Mouse (Mus musculus): ENCODE measurements around the gene Plekhj1. TPM values are rescaled to one million over a fixed set of nuclear protein-coding genes. Genes with fewer than 3 reads are reported as not detected.
"Not testable (repeated sequence)": the region's sequence is repeated elsewhere in the genome, so short reads cannot be mapped to it uniquely, and the experiment has no call there.

Plekhj1 gene
- polyA plus RNA-seq, 1 experiment from 2014 or later = 142 TPM

DNA sequence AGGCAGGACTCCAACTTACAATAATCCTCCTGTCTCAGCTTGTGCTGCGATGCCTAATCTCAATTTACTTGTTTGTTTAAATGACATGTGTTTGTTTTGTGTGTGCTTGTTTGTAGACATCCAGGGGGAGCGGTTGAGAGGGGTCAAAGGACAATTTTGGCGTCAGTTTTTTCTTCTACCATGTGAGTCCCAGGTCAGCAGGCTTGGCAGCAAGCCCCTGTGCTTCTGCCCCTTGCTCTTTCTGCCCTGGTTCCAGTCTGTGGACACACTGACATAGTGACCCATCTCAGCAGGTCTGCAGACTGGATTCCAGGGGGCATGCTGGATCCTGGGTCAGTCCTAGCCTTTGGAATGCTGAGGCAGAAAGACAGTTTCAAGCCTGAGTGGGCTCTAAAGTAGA, 21.0 kb upstream of the Plekhj1 start:
- 60% methylated on average over 3 of the region's 3 CpGs for WGBS
- H3K9ac ChIP-seq (ENCODE audit: low read depth, low read length) = no peak overlapping the region
- no peaks in the 10 kb centered on the region for H3K27me3 ChIP-seq (ENCODE audit: control insufficient read depth, insufficient read depth, low read length)
- H3K9me3 ChIP-seq (ENCODE audit: control insufficient read depth, low read length) = no peaks in the 10 kb centered on the region
- no peak overlapping the region for H3K4me2 ChIP-seq (replicated peaks; ENCODE audit: low read depth, low read length)
- ATAC-seq (ENCODE audit: low FRiP score) (no peak), DNase-seq (ENCODE audit: low spot score) (no peak)
- no peak overlapping the region for H3K4me3 ChIP-seq (ENCODE audit: low read depth, low read length)
- H3K4me1 ChIP-seq (replicated peaks; ENCODE audit: control insufficient read depth, insufficient read depth, low read length) = no peaks in the 10 kb centered on the region
- no peak overlapping the region for H3K27ac ChIP-seq (ENCODE audit: low read depth, low read length)
- no peaks in the 10 kb centered on the region for H3K36me3 ChIP-seq (ENCODE audit: control insufficient read depth, insufficient read depth, low read length)

DNA sequence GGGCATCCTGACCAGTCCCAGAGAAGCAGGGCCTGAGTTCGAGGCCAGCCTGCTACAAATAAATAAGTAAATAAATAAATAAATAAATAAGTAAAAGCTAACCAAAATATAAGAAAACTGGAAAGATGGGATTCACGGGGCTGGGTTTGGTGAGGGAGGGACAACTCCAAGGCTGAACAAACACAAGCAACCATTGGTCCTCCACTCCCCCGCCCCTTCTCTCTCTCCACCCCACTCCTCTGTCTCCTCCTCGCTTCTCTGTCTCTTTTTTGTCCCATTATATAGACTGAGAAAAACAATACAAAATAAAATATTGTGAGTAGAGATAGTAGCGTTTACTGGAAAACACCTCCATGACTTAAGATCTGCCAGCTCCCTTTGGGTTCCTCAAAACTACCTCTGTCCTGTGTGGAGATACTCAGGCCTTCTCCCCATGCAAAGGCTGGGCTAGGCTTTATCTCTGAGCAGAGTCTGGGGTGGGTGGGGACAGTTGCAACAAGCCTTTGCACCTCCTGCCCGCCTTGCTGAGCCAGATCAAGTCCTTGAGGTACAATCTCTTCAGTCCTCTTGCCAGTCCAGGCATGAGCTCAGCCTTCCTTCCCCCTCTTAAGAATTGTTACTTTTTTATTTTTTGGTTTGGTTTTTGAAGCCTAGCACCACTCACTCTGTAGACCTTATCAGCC, 20.3 kb upstream of the Plekhj1 start:
- Histone ChIP-seq H3K4me1 (replicated peaks; ENCODE audit: control insufficient read depth, insufficient read depth, low read length) (no peaks in the 10 kb centered on the region), H3K4me3 (ENCODE audit: low read depth, low read length) (no peak overlapping the region), H3K9me3 (ENCODE audit: control insufficient read depth, low read length) (no peaks in the 10 kb centered on the region), H3K36me3 (ENCODE audit: control insufficient read depth, insufficient read depth, low read length) (no peaks in the 10 kb centered on the region), H3K27ac (ENCODE audit: low read depth, low read length) (no peak overlapping the region), H3K27me3 (ENCODE audit: control insufficient read depth, insufficient read depth, low read length) (no peaks in the 10 kb centered on the region), H3K9ac (ENCODE audit: low read depth, low read length) (no peak overlapping the region), H3K4me2 (replicated peaks; ENCODE audit: low read depth, low read length) (no peak overlapping the region)
- DNase-seq (ENCODE audit: low spot score) = no peak
- WGBS = 63% methylated on average over 6 of the region's 6 CpGs
- ATAC-seq (ENCODE audit: low FRiP score) = no peak

DNA sequence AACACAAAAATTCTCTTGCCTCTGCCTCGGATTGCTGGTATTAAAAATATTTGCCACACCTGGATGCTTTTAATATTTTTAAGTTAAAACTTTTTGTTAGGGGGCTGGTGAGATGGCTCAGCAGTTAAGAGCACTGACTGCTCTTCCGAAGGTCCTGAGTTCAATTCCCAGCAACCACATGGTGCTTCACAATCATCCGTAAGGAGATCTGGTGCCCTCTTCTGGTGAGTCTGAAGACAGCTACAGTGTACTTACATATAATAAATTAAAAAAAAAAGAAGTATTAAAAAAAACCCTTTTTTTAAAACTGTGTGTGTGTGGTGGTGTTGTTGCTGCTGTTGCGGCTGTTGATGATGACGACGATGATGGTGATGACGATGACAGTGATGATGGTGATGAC, 19.5 kb upstream of the Plekhj1 start:
- H3K4me2 ChIP-seq (replicated peaks; ENCODE audit: low read depth, low read length); H3K36me3 ChIP-seq (ENCODE audit: control insufficient read depth, insufficient read depth, low read length); H3K9ac ChIP-seq (ENCODE audit: low read depth, low read length); DNase-seq (ENCODE audit: low spot score); H3K4me3 ChIP-seq (ENCODE audit: low read depth, low read length); H3K27me3 ChIP-seq (ENCODE audit: control insufficient read depth, insufficient read depth, low read length); ATAC-seq (ENCODE audit: low FRiP score); H3K9me3 ChIP-seq (ENCODE audit: control insufficient read depth, low read length); H3K27ac ChIP-seq (ENCODE audit: low read depth, low read length); H3K4me1 ChIP-seq (replicated peaks; ENCODE audit: control insufficient read depth, insufficient read depth, low read length): not testable (repeated sequence)
- WGBS = 83% methylated on average over 7 of the region's 7 CpGs

DNA sequence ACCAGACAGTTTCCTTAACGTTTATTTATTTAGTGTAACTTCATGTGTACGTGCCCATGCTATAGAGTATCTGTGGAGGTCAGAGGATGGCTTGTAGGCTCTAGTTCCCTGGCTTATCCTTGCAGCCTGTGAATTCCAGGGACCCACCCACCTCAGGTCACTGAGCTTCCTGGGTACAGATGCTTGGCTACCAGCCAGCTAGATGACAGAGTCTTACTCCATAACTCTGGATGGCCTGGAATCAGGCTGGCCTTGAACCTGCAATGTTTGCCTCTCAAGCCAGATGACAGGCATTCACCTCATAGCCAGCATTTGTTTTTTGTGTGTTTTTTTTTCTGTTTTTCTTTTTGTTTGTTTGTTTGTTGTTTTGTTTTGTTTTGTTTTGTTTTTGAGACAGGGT, 18.7 kb upstream of the Plekhj1 start:
- H3K4me3 ChIP-seq (ENCODE audit: low read depth, low read length) = no peak overlapping the region
- no peaks in the 10 kb centered on the region for H3K27me3 ChIP-seq (ENCODE audit: control insufficient read depth, insufficient read depth, low read length)
- no peak for ATAC-seq (ENCODE audit: low FRiP score)
- H3K9ac ChIP-seq (ENCODE audit: low read depth, low read length) = no peak overlapping the region
- no peaks in the 10 kb centered on the region for H3K9me3 ChIP-seq (ENCODE audit: control insufficient read depth, low read length)
- 76% methylated on average over 2 of the region's 2 CpGs for WGBS
- H3K4me2 ChIP-seq (replicated peaks; ENCODE audit: low read depth, low read length) = no peak overlapping the region
- no peak overlapping the region for H3K27ac ChIP-seq (ENCODE audit: low read depth, low read length)
- no peak for DNase-seq (ENCODE audit: low spot score)
- H3K36me3 ChIP-seq (ENCODE audit: control insufficient read depth, insufficient read depth, low read length) = no peaks in the 10 kb centered on the region
- H3K4me1 ChIP-seq (replicated peaks; ENCODE audit: control insufficient read depth, insufficient read depth, low read length) = no peaks in the 10 kb centered on the region

DNA sequence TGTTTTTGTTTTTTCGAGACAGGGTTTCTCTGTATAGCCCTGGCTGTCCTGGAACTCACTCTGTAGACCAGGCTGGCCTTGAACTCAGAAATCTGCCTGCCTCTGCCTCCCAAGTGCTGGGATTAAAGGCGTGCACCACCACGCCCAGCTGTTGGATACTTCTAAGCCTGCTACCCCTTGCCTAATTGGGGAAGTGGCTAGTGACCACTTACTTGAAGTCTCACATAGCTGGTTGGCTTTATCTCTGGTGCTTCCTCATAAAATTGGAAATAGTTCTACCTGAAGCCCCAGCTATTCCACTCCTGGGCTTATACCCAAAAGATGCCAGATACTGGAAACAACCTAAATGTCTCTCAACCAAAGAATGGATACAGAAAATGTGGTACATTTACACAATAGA, 17.9 kb upstream of the Plekhj1 start:
- not testable (repeated sequence) for H3K36me3 ChIP-seq (ENCODE audit: control insufficient read depth, insufficient read depth, low read length); H3K4me2 ChIP-seq (replicated peaks; ENCODE audit: low read depth, low read length); H3K4me3 ChIP-seq (ENCODE audit: low read depth, low read length); H3K27me3 ChIP-seq (ENCODE audit: control insufficient read depth, insufficient read depth, low read length); ATAC-seq (ENCODE audit: low FRiP score); H3K4me1 ChIP-seq (replicated peaks; ENCODE audit: control insufficient read depth, insufficient read depth, low read length); H3K9me3 ChIP-seq (ENCODE audit: control insufficient read depth, low read length); H3K9ac ChIP-seq (ENCODE audit: low read depth, low read length); DNase-seq (ENCODE audit: low spot score); H3K27ac ChIP-seq (ENCODE audit: low read depth, low read length)
- 77% methylated on average over 3 of the region's 3 CpGs for WGBS

DNA sequence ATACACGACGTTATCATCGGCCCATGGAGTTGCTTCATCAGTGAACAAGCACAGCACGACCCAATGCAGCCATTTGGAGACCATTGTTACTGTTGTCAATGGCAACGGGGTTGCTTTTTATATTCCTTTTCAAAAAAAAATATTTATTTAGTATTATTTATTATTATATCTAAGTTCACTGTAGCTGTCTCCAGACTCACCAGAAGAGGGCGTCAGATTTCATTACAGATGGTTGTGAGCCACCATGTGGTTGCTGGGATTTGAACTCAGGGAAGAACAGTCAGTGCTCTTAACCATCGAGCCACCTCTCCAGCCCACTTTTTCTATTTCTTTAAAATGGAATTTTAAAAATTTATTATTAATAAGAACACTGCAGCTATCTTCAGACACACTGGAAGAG, 16.4 kb upstream of the Plekhj1 start:
- no peak overlapping the region for H3K9ac ChIP-seq (ENCODE audit: low read depth, low read length)
- peaks cover 7% of the 10 kb centered on the region for H3K27me3 ChIP-seq (ENCODE audit: control insufficient read depth, insufficient read depth, low read length)
- no peak overlapping the region for H3K4me2 ChIP-seq (replicated peaks; ENCODE audit: low read depth, low read length)
- H3K36me3 ChIP-seq (ENCODE audit: control insufficient read depth, insufficient read depth, low read length) = no peaks in the 10 kb centered on the region
- H3K27ac ChIP-seq (ENCODE audit: low read depth, low read length) = no peak overlapping the region
- H3K4me3 ChIP-seq (ENCODE audit: low read depth, low read length) = no peak overlapping the region
- WGBS = 72% methylated on average over 7 of the region's 7 CpGs
- peaks cover 5% of the 10 kb centered on the region; the same call in 1 of the 2 replicates for H3K4me1 ChIP-seq (replicated peaks; ENCODE audit: control insufficient read depth, insufficient read depth, low read length)
- DNase-seq (ENCODE audit: low spot score) (no peak), ATAC-seq (ENCODE audit: low FRiP score) (no peak)
- no peaks in the 10 kb centered on the region for H3K9me3 ChIP-seq (ENCODE audit: control insufficient read depth, low read length)

DNA sequence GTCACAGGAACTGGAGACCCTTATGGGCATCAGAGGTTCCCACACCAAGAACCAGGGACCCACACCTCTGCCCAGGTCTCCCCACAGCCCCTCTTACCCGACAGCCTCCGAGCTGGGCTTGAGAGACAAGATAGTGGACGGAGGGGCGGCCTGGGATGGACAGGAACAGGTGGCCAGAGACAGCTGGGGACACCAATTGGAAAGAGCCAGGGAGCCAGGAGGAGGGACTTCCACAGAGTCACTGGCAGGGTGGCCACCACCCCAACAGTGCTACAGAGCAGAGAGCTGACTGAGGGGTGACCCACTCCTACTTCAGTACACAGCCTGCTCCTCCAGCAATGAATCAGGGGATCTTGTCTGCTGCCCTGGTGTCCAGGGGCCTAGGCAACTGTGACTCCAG, 14.9 kb upstream of the Plekhj1 start, which contains the start of gene Jsrp1:
Gene Jsrp1, minus strand, starts transcription at position 133 of the 400 bp plus-strand sequence.
- H3K27me3 ChIP-seq (ENCODE audit: control insufficient read depth, insufficient read depth, low read length) = peaks cover 16% of the 10 kb centered on the region
- ATAC-seq (ENCODE audit: low FRiP score) (no peak), DNase-seq (ENCODE audit: low spot score) (no peak)
- no peak within 1 kb of the TSS for H3K27ac ChIP-seq (ENCODE audit: low read depth, low read length)
- H3K4me1 ChIP-seq (replicated peaks; ENCODE audit: control insufficient read depth, insufficient read depth, low read length) = peaks cover 12% of the 10 kb centered on the region
- H3K9ac ChIP-seq (ENCODE audit: low read depth, low read length) = no peak within 1 kb of the TSS
- no peaks in the 10 kb centered on the region for H3K9me3 ChIP-seq (ENCODE audit: control insufficient read depth, low read length)
- 53% methylated on average over 4 of the region's 4 CpGs for WGBS
- H3K4me3 ChIP-seq (ENCODE audit: low read depth, low read length) = no peak within 1 kb of the TSS; the same call in 1 of the 2 replicates
- H3K36me3 ChIP-seq (ENCODE audit: control insufficient read depth, insufficient read depth, low read length) = no peaks in the 10 kb centered on the region
- H3K4me2 ChIP-seq (replicated peaks; ENCODE audit: low read depth, low read length) = no peak within 1 kb of the TSS

DNA sequence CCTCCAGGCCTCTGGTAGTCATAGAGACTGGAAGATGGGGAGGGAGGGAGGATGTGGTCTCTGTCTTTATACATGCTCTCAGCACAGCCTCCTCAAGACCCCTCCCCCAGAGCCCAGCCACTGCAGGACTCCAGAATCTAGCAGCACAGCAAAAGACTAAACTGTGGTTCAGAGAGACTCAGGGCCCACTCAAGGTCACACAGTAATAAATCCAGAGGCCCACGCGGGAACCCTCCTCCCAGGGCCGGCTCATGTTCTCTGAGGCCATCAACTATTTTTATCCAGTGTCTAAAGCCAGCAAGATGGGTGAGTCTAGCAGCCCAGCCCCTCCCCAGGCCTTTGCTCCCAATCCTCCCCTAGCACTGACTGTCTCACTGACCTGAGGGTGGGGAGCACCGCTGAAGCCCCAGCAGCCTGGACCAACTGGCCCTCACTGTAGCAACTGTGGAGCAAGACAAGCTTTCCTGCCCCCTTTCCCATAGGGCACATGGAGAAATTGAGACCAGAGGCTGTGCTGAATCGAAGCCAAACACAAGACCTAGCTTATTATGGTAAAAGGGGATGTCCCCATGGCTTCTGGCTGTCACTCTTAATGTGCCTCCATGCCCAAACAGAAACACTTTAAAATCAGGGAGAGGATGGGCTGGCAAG, 14.1 kb upstream of the Plekhj1 start:
- Histone ChIP-seq H3K4me1 (replicated peaks; ENCODE audit: control insufficient read depth, insufficient read depth, low read length) (peaks cover 12% of the 10 kb centered on the region), H3K4me2 (replicated peaks; ENCODE audit: low read depth, low read length) (no peak overlapping the region), H3K27me3 (ENCODE audit: control insufficient read depth, insufficient read depth, low read length) (peaks cover 19% of the 10 kb centered on the region), H3K36me3 (ENCODE audit: control insufficient read depth, insufficient read depth, low read length) (no peaks in the 10 kb centered on the region), H3K4me3 (ENCODE audit: low read depth, low read length) (no peak overlapping the region), H3K27ac (ENCODE audit: low read depth, low read length) (no peak overlapping the region), H3K9ac (ENCODE audit: low read depth, low read length) (no peak overlapping the region), H3K9me3 (ENCODE audit: control insufficient read depth, low read length) (no peaks in the 10 kb centered on the region)
- DNase-seq (ENCODE audit: low spot score) = no peak
- no peak for ATAC-seq (ENCODE audit: low FRiP score)
- 59% methylated on average over 5 of the region's 5 CpGs for whole genome bisulfite sequencing

DNA sequence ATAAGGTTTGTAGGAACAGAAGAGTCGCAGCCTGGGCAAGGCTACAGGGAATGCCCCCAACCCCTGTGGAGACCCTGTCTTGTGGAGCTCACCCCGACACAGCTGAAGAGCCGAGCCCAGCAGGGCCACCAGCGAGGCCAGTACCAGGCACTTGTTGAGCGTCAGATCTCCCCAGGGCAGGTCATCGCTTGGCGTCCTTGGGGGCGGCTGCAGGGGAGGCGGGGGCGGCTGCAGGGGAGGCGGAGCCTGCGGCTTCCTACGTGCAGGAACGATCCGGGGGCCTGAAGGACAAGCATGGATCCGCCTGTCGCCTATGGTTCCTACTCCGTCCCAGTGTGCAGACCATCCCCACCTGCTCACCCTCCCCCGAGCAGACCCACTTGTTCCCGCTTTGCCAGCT, 11.7 kb upstream of the Plekhj1 start:
- Histone ChIP-seq H3K4me1 (replicated peaks; ENCODE audit: control insufficient read depth, insufficient read depth, low read length) (peaks cover 23% of the 10 kb centered on the region), H3K9me3 (ENCODE audit: control insufficient read depth, low read length) (no peaks in the 10 kb centered on the region), H3K27me3 (ENCODE audit: control insufficient read depth, insufficient read depth, low read length) (peaks cover 24% of the 10 kb centered on the region), H3K27ac (ENCODE audit: low read depth, low read length) (no peak overlapping the region), H3K9ac (ENCODE audit: low read depth, low read length) (no peak overlapping the region), H3K4me3 (ENCODE audit: low read depth, low read length) (no peak overlapping the region), H3K36me3 (ENCODE audit: control insufficient read depth, insufficient read depth, low read length) (no peaks in the 10 kb centered on the region), H3K4me2 (replicated peaks; ENCODE audit: low read depth, low read length) (no peak overlapping the region)
- 4% methylated on average over 19 of the region's 20 CpGs for WGBS
- ATAC-seq (ENCODE audit: low FRiP score) = no peak
- DNase-seq (ENCODE audit: low spot score) = no peak

All from hindbrain, embryonic 11.5 days (tissue).